Mouse (Mus musculus) urinary bladder, postnatal 10 days (tissue): ENCODE measurements around the gene Vmn2r93.

Experiments used
- DNase-seq: peaks from one replicate; pipeline ENCODE4 v3.0.0; 2022; ENCODE audit warnings: low spot score

The Vmn2r93 gene

DNA sequence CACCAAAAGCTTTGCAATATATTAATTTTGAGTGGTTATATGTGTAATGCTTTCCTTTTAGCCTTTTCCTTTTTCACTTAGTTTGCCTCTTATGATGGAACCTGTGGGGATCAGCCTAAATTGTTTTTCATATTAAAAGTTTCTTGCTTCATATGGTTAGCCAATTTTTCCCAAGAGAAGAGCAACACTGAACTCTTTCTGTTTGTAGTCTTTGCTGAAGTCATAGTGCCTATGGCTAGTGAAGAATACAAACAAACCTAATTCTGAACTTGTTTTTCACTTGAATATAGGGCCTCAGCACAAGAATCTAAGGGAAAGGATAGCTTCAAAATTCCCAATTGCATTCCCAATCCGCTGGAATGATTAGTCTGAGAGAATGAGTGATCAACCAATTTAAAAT is at the start of gene Vmn2r93:
Vmn2r93 (plus strand) TSS at position 301 of the 400 bp plus-strand sequence.
- DNase-seq = no peak

DNA sequence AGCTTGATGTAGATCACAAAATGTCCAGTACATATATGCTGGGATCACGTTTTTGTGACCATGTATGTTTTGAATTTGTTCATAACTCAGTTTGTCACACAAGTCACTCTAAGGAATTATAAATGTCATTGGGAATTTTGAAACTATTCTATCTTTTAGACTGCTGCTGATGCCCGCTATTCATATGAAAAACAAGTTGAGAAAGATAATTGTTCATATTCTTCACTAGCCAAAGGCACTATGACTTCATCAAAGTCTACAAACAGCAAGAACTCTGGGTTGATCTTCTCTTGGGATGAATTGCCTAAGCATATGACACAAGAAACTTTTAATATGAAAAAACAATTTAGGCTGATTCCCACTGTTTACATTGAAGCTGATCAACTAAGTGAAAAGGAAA is 20.2 kb upstream of the Vmn2r93 start, which contains the start of gene Vmn2r94:
Vmn2r94 (minus strand) TSS at position 101 of the 400 bp plus-strand sequence.
- no peak for DNase-seq

DNA sequence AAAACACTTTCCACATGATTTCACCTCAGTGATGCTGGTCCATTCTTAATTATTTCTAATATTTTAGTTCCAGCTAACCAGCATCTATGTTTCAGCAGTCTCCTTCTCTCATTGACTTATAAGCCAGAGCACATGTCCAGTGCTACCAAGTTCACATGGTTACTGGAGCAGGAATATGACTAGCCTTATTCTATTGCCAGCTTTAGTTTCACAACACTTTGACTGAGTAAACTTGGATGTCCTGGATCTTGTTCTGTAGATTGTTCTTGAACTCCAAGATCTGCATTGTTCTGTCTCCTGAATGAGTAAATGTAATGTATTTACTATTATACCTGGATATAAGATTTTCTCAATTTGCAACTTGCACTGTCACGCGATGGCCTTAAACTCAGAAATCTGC is 25.1 kb downstream of the Vmn2r93 start:
- DNase-seq = no peak

DNA sequence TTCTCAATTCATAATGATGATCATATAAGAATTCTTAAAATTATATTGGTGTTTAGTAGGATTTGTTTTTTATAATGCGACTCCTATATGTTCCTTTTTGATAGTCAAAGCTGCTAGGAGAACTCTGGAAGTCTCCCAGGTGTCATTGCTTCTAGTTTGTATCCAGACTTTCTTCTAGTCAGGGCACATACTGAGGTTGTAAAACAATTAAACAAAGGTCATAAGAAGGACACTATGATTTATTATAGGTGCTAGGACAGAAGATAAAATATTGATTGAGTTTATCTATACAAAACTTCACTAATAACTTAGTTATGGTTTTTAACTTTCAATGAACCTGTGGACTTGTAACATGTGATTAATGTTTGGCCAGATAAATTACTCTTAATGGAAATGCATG is 62.1 kb downstream of the Vmn2r93 start:
- DNase-seq = no peak

DNA sequence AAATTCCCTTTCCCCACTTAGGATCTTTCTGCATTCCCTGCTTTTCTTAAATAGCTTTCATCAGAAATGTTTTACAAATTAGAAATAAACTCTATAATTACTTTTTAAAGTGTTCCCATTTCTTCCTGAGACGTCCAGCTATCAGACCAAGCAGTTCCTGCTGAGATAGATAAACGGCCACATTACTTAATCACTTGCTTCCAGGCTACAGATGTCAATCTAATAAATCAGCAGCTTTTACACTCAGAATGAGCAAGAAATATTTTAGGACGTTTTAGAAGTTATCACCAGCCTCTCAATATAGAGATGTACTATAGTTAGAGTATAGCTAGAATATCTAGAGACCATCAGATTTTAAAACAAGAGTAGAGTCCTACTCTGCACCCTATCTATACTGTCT is 62.7 kb downstream of the Vmn2r93 start:
- no peak for DNase-seq
